Mouse (Mus musculus): ENCODE results near the gene Fzr1.

DNA sequence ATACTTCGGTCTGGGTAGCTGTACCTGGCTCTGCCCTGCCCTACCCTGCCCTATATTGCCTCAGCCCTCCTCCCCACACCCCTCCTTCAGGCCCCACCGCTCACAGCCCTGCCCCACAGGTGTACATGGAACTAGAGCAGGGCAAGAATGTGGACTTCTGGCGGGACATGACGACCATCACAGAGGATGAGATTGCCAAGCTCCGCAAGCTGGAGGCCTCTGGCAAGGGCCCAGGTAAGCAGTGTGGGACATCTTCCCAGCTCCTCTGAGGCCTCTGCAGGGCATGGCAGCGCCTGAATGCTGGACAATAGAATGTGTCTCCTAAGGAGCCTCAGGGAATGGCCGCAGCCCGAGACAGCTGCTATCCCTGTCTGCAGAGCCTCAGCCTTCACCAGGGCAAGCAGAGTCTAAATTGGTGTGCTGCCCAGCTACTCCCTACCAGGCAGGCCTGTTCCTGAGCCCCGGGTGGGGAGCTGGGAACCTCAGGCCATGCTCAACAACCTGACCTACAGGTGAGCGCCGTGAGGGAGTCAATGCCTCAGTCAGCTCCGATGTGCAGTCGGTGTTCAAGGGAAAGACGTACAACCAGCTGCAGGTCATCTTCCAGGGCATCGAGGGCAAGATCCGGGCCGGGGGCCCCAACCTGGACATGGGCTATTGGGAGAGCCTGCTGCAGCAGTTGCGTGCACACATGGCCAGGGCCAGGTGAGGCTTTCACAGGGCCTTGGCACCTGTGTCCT, 54.4 kb downstream of the Fzr1 start:
- TF ChIP-seq EP300 (IDR thresholded peaks at IDR 0.05; ENCODE audit: insufficient read depth, low read depth, low read length) (no peak), CTCF (IDR thresholded peaks at IDR 0.05; ENCODE audit: low read depth, low read length) (no peak), POLR2A (IDR thresholded peaks at IDR 0.05; ENCODE audit: insufficient read depth, low read length) (no peak)
